Mouse (Mus musculus): Measurements from ENCODE around the gene Aco2. TPM values are rescaled to one million over a fixed set of nuclear protein-coding genes. Genes with fewer than 3 reads are reported as not detected.

Gene Aco2
- total RNA-seq, 2 experiments from 2014 or later = 396 to 417 TPM

- no peak for DNase-seq (ENCODE audit: low spot score in 2 of 2)
Observed at GRCm38 (mm10) chr15:81845033-81845625, 27.0 kb upstream of the Aco2 start.

- DNase-seq (ENCODE audit: low spot score in 2 of 2) = no peak
Observed at GRCm38 (mm10) chr15:81845724-81846123, 26.4 kb upstream of the Aco2 start.

GRCm38 (mm10) chr15:81846755-81847154, 25.4 kb upstream of the Aco2 start:
- no peak for DNase-seq (ENCODE audit: low spot score in 2 of 2)

GRCm38 (mm10) chr15:81847161-81847560, 24.9 kb upstream of the Aco2 start:
- no peak for DNase-seq (ENCODE audit: low spot score in 2 of 2)

- no peak for DNase-seq (ENCODE audit: low spot score in 2 of 2)
Observed at GRCm38 (mm10) chr15:81847861-81848260, 24.2 kb upstream of the Aco2 start.

- peak; percentile 63 for DNase-seq (ENCODE audit: low spot score in 2 of 2)
Observed at GRCm38 (mm10) chr15:81848301-81848700, 23.8 kb upstream of the Aco2 start.

- DNase-seq (ENCODE audit: low spot score in 2 of 2) = no peak
Observed at GRCm38 (mm10) chr15:81849104-81849503, 23.0 kb upstream of the Aco2 start.

GRCm38 (mm10) chr15:81850718-81851117, 21.4 kb upstream of the Aco2 start:
- DNase-seq (ENCODE audit: low spot score in 2 of 2) = no peak

GRCm38 (mm10) chr15:81851375-81851774, 20.7 kb upstream of the Aco2 start:
- DNase-seq (ENCODE audit: low spot score in 2 of 2) = no peak

- no peak for DNase-seq (ENCODE audit: low spot score in 2 of 2)
Observed at GRCm38 (mm10) chr15:81852411-81853000, 19.6 kb upstream of the Aco2 start.

GRCm38 (mm10) chr15:81853081-81853480, 19.0 kb upstream of the Aco2 start:
- DNase-seq (ENCODE audit: low spot score in 2 of 2) = no peak

GRCm38 (mm10) chr15:81856030-81856790, 15.9 kb upstream of the Aco2 start:
- DNase-seq (ENCODE audit: low spot score in 2 of 2) = peak; percentile 72 to 81

GRCm38 (mm10) chr15:81856938-81857723, 15.0 kb upstream of the Aco2 start:
- no peak for DNase-seq (ENCODE audit: low spot score in 2 of 2)

- DNase-seq (ENCODE audit: low spot score in 2 of 2) = no peak
Observed at GRCm38 (mm10) chr15:81857724-81858116, 14.4 kb upstream of the Aco2 start.

GRCm38 (mm10) chr15:81858138-81858516, 14.0 kb upstream of the Aco2 start:
- DNase-seq (ENCODE audit: low spot score in 2 of 2) = peak; percentile 94 to 96

- DNase-seq (ENCODE audit: low spot score in 2 of 2) = peak; percentile 70 to 78
Observed at GRCm38 (mm10) chr15:81858517-81859329, 13.4 kb upstream of the Aco2 start, which contains the start of gene Tob2. Gene Tob2 (minus strand): TSS chr15:81858796.

GRCm38 (mm10) chr15:81859330-81860255, 12.5 kb upstream of the Aco2 start:
- DNase-seq (ENCODE audit: low spot score in 2 of 2) = peak; percentile 81 to 87

GRCm38 (mm10) chr15:81860471-81861135, 11.5 kb upstream of the Aco2 start:
- DNase-seq (ENCODE audit: low spot score in 2 of 2) = peak; percentile 45 to 53

GRCm38 (mm10) chr15:81864238-81864637, 7.9 kb upstream of the Aco2 start:
- no peak for DNase-seq (ENCODE audit: low spot score in 2 of 2)

Data from layer of hippocampus, postnatal 10 days (tissue).